Mouse (Mus musculus): ENCODE measurements around the gene Crtap. TPM values are rescaled to one million over a fixed set of nuclear protein-coding genes. Genes with fewer than 3 reads are reported as not detected.
"Not testable (repeated sequence)": the region's sequence is repeated elsewhere in the genome, so short reads cannot be mapped to it uniquely, and the experiment has no call there.

The Crtap gene
- total RNA-seq, 2 experiments from 2014 or later = 7.1 to 8.0 TPM

DNA sequence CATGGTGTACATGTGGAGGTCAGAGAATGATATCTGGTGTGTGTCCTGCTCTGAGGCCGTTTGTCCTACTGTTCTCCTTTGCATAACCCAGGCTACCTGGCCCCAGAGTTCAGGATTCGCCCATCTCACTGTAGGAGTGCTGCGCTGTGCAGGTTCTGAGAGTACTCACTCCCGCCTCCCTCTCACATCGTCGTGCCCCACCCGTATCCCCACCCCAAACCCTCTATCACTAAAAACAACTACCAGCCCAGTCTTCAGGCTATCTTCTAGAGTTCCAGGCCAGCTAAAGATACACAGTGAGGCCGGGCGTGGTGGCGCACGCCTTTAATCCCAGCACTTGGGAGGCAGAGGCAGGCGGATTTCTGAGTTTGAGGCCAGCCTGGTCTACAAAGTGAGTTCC, 9.2 kb upstream of the Crtap start:
- no peak for DNase-seq (ENCODE audit: low spot score)

DNA sequence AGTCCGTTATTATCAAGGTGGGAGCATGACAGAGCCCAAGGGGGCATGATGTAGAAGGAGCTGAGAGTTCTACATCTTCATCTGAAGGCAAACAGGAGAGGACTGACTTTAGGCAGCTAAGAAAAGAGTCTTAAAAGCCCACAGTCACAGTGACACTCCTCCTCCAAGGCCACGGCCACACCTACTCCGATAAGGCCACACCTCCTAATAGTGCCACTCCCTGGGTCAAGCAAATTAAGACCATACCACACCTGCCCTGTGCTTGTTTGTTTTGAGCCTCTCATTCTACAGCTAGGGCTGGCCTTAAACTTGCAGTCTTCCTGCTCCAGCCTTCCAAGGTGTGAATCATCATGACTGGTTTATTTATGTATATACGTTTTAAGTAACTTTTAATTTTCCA, 4.8 kb upstream of the Crtap start:
- no peak for DNase-seq (ENCODE audit: low spot score)

DNA sequence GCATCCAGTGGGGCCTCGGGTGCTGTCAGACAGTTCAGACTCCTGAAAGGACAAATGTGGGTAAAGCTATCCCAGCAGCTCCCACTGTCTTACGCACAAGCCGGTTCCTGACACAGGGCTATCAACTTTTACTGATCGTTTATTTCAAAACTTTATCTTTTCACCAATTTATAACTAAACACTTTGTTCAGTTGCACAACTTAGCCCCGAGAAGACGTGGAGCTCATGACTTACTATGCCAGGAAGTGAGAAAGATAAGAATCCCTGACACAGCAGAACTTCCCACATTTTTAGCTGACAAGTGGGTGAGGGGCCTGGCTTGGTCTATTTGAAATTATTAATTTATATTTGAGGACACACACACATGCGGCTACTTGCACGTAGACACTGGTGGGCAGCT, 4.2 kb upstream of the Crtap start:
- no peak for DNase-seq (ENCODE audit: low spot score)

DNA sequence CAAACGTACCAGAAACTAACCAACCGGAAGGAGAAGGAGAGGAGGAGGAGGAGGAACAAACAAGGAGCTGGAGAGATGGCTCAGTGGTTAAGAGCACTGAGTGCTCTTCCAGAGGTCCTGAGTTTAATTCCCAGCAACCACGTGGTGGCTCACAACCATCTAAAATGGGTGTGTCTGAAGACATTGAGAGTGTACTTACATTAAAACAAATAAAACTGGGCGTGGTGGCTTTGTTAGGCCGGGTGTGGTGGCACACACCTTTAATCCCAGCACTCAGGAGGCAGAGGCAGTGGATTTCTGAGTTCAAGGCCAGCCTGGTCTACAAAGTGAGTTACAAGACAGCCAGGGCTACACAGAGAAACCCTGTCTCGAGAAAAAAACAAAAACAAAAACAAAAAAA, 3.7 kb upstream of the Crtap start:
- DNase-seq (ENCODE audit: low spot score) = not testable (repeated sequence)

DNA sequence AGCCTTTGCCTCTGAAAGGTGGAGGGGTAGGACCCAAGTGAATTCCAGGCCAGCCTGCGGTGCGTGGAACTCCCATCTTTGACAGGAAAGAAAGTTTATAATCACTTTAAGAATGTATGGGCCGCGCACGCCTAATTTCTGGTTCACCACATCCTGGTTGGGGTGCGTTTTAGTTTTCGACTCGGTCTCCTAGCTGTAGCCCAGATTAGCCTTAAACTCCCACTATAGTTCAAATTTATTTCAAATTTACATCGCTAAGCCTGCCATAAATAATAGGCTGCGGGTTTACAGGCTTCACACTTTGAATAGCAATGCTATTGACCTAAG, 237 bp upstream of the Crtap start:
- no peak for DNase-seq (ENCODE audit: low spot score)

DNA sequence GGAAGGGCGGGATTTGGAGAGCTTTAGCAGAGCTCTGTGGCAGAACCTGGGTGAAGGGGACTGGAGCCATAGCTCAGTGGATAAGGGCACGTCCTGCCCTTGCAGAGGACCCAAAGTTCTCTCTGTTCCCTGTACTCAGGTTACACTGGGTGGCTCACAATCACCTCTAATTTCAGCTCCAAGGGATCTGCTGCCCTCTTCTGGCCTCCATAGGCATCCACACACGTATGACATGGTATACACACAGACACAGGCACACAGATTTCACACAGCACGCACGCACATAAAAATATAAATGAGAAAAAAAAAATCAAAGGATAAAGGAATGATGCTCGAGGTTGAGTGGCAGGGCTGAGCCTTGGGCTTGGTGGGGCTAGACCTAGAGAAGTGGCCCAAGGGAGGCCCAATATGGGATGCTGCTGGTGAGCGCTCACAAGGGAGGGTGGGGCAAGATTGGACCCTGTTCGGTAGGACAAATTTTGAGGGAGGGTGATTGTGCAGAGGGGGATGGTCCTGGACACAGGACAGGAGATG, 1.0 kb downstream of the Crtap start:
- DNase-seq (ENCODE audit: low spot score) = no peak

DNA sequence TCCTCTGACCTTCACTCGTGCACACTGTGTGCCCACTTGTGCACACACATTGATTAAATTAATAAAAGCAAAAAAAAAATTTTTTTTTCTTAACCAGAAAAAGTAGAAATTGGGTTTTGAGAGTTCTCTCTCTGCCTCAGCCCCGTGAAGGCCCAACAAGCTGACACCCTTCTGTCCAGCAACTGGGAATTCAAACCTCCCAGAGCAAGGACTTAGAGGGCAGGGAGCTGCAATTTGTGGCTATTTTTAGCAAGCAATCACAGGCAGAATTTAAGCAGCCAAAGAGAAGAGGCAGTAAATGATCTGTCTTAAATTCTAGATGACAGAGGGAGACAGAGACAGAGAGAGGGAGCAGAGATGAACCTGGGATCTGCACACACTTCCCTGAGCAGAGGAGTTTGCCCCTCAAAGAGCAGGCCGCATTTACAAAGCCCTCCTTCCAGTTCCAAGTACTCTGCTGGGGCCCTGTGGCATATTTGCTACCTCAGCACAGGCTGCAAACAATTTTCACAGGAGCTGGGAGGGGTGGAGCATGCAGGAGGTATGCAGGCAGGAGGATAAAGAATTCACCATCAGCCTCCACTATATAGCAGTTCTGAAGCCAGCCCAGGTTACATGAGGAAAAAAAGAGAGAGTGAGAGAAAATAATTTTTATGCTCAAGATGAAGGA, 1.6 kb downstream of the Crtap start:
- DNase-seq (ENCODE audit: low spot score) = peak; percentile 15

DNA sequence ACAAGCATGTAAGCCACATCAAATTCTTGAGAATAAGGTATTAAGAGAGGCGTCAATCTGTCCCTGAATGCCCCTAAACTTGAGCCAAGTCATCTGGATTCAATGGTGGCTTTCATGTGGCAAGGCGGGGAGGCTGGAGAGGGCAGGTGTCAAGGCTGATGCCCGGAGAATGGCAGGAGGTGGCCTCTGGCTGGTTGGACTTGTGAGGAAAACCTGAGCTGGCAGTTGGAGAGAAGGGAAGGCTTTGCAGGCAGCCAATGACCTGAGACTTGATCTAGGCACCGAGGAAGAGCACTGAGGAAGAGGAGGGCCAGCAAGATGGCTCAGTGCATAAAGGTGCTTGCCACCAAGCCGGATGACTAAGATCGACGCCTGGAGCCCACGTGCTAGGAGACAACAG, 2.2 kb downstream of the Crtap start:
- no peak for DNase-seq (ENCODE audit: low spot score)

DNA sequence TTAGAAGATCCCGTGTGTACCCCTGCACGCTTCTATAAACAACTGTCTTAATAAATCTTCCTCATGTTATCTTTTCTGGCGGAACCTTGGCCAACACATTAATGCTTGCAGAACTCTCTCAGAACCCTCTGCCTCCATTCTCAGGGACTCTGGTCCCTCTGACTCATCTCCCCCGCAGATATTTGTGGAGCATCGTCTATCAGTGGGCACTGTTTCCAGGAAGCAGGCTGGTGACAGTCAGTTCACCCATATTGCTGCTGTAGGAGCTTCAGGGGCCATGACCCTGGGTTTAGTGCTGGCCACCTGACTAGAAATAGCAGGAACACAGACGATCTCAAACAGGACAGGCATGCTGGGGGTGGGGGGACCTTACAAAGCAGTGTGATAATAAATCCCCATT, 3.4 kb downstream of the Crtap start:
- DNase-seq (ENCODE audit: low spot score) = no peak

DNA sequence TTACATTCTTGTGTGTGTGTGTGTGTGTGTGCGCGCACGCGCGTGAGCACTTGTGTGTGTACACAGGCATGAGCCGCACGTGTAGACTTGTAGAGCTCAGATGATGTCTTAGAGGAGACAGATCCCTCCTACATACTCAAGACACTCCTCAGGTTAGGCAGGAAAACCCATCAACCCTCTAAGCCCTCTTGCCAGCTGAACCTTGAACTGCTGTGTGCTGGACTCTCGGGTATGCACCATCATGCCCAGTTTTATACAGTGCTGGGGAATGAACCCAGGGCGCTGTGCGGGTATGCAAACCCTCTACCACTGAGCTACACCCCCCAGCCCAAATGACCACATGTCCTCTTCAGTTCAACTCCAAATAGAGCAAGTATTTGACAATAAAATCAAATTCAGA, 5.3 kb downstream of the Crtap start:
- no peak for DNase-seq (ENCODE audit: low spot score)

DNA sequence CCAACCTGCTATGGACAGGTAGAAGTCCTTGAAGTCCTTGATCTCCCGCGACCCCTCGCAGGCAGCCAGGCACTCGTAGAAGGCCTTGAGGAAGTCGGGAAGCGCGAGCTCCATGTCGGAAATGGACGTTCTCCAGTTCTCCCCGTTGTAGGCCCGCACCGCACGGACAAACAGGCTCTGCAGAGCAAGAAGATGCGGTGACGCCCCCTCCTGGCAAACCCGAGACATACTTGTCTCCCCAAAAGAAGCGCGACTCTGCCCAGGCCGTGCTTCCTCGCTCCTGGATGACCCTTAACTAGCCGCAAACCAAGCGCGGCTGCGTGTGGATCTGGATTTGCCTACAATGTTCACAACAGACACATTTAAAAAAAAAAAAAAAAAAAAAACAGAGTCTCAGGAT, 5.8 kb downstream of the Crtap start:
- no peak for DNase-seq (ENCODE audit: low spot score)

DNA sequence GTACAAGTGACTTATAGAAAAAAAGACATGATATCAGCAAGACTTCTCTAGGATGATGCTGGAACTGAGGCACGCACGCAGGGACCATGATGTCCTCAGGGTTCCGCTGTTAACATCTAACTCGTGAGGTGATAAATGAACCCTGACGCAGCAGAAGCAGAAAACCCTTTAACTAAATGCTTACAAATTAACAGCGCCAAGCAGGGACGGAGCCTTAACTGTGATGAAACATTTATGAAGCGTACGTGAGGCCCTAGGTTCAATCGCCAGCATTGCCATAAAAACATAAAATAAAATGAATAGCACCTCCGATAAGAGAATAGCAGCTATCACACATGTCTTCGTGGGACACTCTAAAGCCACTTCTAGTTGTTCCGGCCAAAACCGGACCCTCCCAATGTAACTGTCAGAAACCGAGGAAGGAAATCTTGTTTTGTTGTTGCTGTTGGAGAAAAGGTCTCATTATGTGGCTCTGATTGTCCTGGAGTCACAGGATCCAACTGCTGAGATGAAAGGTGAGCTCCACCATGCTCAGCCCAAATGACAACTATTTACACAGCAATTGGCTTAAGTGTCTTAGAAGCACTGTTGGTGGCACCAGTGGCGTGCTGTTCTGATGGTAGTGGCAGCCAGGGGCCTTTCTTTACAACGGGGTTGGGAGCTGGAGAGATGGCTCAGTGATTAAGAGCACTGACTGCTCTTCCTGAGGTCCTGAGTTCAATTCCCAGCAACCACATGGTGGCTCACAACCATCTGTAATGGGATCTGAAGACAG, 7.4 kb downstream of the Crtap start:
- no peak for DNase-seq (ENCODE audit: low spot score)

DNA sequence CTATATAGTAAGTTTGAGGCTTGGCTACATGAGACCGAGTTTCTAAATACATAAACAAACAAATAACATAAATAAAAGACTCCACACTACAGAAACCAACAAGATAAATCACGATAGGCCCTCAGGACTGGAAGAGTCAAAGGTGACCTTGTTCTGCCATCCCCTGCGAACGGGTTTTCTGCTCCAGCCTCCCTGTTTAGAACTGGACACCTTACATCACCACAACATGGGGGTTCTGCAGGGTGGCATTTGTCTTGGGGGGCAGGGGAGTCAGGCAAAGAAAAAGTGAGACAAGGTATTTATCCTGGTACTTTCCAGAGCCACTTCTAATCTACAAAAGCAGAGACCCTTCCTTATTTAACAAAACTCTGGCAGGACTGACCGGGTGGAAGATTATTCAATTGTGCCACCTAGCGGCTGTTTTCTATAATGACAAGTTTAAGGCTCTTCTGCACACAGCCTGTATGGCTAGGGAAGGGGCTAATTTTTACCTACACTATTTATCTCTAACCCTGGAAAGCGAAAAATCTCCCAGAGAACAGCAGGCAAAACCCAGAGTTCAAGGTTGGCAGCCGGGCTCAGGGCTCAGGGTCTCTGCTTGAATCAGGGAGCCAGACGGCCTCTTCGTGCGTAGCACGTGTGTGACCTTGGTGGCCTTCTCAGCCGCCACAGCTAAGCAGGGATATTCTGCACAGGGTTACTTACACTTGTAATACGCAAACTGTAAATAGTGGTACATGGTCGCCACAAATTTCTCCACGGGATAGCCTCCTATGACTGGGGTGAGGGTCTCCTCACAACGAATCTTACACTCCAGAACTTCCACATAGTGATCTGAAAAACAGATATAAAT, 9.4 kb downstream of the Crtap start:
- DNase-seq (ENCODE audit: low spot score) = peak; percentile 39

DNA sequence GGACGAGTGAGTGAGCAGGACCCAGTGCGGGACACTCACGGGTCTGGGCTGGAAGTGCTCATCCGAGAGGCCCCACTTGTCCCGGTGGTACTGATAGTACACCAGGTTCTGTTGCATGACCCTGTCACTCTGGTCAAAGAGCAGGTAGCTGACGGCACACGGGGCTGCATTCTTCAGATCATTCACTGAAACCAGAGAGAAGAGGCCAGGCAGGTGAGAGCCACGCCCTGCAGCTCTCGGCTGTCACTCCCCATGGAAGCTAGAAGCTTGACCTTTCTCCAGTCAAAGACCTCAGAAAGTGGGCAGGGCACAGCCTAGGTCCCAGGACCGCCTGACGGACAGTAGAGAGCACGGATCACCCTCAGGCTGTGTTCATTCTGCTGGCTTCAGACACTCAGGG, 10.6 kb downstream of the Crtap start:
- DNase-seq (ENCODE audit: low spot score) = no peak

DNA sequence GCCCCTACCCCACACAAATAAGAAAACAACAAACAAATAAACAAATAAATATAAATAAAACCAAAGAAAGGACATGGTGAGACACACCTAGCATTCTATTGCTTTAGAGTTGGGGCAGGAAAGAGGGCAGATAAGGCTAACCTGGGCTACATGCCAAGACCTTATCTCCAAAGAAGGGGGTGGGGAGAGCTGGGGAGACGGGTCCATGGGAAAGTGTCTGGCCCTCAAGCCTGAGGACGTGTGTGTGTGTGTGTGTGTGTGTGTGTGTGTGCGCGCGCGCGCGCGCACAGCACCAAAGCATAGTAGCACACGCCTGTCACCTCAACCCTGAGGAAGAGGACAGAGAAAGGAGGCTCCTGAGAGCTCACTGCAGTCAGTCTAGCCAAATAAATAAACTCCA, 13.3 kb downstream of the Crtap start:
- DNase-seq (ENCODE audit: low spot score) = no peak

DNA sequence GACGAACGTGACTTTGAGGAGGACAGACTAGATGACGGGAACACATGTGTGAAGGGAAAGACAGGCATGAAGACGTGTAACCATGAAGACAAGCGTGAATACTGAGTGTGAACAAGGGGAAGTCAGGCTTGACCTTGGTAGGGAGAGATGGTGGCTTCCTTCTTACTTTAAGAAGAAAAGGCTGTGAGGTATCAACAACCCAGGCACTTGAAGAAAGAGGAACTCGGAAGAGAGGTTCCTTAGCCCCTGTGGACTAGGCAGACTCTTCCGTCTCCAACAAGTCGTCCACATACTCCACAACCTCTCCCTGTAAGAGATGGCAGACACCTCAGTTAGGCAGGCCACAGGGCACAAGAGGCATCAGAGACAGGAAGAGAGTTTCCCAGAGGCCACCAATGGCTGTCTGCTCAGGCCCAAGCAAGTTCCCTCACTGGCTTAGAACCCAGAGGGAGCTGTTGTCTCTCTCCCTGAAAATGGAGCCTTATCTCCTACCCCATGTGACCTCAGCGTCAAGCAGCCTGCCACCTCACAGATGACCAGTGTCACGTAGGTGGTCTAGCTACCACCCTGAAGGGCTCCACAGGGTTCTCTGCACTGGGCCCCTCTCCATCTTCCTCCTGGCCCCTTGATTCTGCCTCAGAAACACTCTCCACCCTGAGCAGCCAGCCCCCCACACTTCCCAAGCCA, 15.1 kb downstream of the Crtap start:
- DNase-seq (ENCODE audit: low spot score) = no peak

DNA sequence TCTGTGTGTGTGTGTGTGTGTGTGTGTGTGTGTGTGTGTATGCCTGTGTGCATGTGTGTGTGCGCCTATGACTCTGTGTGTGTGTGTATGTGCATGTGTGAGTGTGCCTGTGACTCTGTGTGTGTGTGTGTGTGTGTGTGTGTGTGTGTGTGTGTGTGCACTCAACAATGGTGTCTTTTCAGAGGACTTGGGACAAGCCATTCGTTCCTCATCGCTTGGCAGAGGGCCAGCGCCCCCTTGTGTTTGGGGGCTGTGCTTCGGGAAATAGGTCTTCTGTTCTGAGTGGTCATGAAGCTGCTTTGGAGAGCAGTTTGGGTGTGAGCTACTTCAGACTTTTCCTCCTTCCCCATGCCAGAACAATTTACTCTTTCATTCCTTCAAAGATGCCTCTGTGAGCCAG, 18.8 kb downstream of the Crtap start:
- not testable (repeated sequence) for DNase-seq (ENCODE audit: low spot score)

DNA sequence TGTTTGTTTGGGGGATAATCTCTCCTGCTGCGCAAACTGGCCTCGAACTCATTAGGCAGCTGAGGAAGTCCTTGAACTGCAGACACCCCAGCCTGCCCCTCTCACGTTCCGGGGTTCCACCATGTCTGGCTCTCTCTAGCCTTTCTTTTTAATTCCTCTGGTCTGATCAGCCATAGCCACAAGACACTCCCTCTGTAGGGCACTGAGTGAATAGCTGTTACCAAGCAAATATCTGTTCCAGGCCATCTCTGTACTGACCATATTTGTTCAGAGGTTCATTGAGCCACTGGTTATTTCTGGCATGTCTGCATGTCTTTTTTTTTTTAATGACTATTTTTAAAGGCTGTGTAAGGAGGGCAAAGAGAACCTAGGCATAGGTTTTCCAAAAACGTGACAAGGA, 21.1 kb downstream of the Crtap start:
- DNase-seq (ENCODE audit: low spot score) = not testable (repeated sequence)

DNA sequence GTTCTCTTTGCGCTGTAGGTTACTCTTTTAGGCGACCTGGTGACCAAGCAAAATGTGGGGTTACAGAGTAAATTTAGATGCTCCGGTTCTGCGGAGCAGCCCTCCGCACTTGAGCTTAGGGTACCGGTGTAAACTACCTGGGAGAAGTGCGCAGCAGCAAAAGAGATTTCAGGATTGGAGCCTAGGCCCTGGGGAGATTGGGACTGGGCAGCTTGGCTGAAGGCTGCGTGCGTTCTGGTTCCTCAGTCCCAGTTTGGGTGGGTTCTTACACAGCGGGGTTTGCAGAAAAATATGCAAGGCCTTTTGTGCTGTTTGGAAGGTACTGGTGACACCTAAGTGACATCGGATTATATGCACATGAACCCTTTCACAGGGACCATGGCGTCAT, 22.0 kb downstream of the Crtap start:
- no peak for DNase-seq (ENCODE audit: low spot score)

DNA sequence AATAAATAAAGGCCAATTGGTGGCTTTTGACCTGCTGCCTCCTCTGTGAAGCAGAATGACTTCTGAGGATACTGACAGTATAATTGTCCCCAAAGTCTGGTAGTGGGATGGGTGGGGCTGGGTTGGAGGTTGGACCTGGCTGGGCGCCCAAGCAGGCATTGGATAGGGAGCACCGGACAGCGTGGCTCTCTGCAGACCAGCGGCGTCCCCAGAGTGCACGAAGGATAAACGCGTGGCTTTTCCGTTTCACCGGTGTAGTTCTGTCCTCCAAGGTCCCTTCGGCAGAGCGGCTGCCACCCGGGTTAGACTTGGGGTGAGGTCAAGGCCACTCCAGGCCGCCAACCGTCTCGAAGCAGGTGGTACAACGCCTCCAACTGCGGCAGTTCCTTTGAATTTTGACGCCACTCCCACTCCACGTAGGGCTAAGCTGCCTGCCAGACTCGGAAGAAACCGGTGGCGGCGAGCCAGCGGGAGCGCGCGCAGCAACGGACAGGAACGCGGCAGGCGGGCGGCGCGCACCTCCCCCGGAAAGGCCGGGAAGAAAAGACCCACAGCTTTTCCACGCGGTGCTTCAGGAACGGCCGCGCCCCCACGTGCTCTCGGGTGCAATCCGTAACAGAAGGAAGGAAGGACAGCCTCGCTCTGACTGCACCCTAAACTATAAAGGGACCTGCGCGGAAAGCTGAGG, 22.5 kb downstream of the Crtap start:
- DNase-seq (ENCODE audit: low spot score) = peak; percentile 67

DNA sequence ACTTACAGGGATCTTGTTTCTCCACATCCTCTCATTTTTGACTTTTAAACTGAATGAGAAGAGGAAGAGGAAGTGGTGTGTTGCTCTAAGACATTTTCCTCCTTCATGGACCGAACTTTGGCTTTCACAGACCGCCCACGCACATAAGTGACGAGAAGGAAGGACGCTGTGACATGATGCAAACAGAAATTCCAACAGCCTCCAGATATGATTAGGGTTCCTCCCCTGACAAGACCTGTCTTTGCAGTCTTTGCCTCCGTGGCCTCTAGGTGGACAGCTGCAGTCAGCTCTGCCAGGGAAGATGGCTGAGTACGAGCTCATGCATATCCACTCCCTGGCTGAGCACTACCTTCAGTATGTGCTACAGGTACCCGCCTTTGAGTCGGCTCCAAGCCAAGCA, 60.6 kb downstream of the Crtap start, which contains the start of gene Bcl2a1c:
Bcl2a1c (plus strand) TSS at position 281 of the 400 bp plus-strand sequence.
- not testable (repeated sequence) for DNase-seq (ENCODE audit: low spot score)
